Mouse (Mus musculus) limb, embryonic 14.5 days (tissue): ENCODE measurements at regions not wholly inside any gene's neighbourhood (a gene's known extent, or its start where the extent isn't known, plus 50 kb on each side); places are given as distances from the start of the nearest gene placed in this dataset.

Experiments used
- ATAC-seq: fragments of 200-750 bp; cut with Nextera tagmentation; 2 replicates; pipeline ENCODE4 v1.8.0; 2017; ENCODE audit warnings: low read depth, moderate number of reproducible peaks, moderate TSS enrichment; ENCODE audit not compliant: low FRiP score
- DNase-seq: peaks from one replicate; pipeline ENCODE4 v3.0.0-alpha.2; 2015; ENCODE audit warnings: low spot score
- H3K27ac ChIP-seq: fragments of 300-500 bp; sonication (generic); replicated peaks from 2 replicates; pipeline ENCODE4 v1.5.1; 2014; ENCODE audit warnings: low read depth, mild to moderate bottlenecking, low read length, moderate library complexity, mixed read lengths
- H3K27me3 ChIP-seq: fragments of 300-500 bp; sonication (generic); 2 replicates; pipeline ENCODE4 v1.6.1; 2014; ENCODE audit warnings: low read length, mixed read lengths; ENCODE audit not compliant: control insufficient read depth, insufficient read depth
- H3K36me3 ChIP-seq: fragments of 300-500 bp; sonication (generic); 2 replicates; pipeline ENCODE4 v1.6.1; 2014; ENCODE audit warnings: mild to moderate bottlenecking, low read length, moderate library complexity, mixed read lengths; ENCODE audit not compliant: control insufficient read depth, insufficient read depth
- H3K4me1 ChIP-seq: fragments of 300-500 bp; sonication (generic); 2 replicates; pipeline ENCODE4 v1.6.1; 2014; ENCODE audit warnings: antibody characterized with exemption, low read length, mixed read lengths; ENCODE audit not compliant: control insufficient read depth, insufficient read depth
- H3K4me2 ChIP-seq: fragments of 300-500 bp; sonication (generic); replicated peaks from 2 replicates; pipeline ENCODE4 v1.6.1; 2014; ENCODE audit warnings: low read depth, mild to moderate bottlenecking, low read length, moderate library complexity; ENCODE audit not compliant: severe bottlenecking
- H3K4me3 ChIP-seq: fragments of 300-500 bp; sonication (generic); replicated peaks from 2 replicates; pipeline ENCODE4 v1.5.1; 2014; ENCODE audit warnings: low read length
- H3K9ac ChIP-seq: fragments of 300-500 bp; sonication (generic); 2 replicates; pipeline ENCODE4 v1.6.1; 2014; ENCODE audit warnings: mild to moderate bottlenecking, low read depth, low read length, moderate library complexity; ENCODE audit not compliant: severe bottlenecking
- H3K9me3 ChIP-seq: fragments of 300-500 bp; sonication (generic); 2 replicates; pipeline ENCODE4 v1.6.1; 2016; ENCODE audit warnings: low read length; ENCODE audit not compliant: control insufficient read depth
- POLR2A ChIP-seq: fragments of 200-500 bp; IDR thresholded peaks from 2 replicates; pipeline ENCODE4 v1.8.0; 2012; ENCODE audit warnings: inconsistent platforms, mild to moderate bottlenecking, moderate library complexity, borderline replicate concordance; ENCODE audit not compliant: insufficient read depth, insufficient read length; ENCODE audit errors: extremely low read depth
- WGBS: fragments of 180-500 bp; shearing (Covaris S2); extraction: QIAGEN DNeasy Blood & Tissue Kit; methylation state at CpG from one replicate; pipeline ENCODE4 v1.1.7; 2014; 5-methylcytosine and 5-hydroxymethylcytosine counted together

DNA sequence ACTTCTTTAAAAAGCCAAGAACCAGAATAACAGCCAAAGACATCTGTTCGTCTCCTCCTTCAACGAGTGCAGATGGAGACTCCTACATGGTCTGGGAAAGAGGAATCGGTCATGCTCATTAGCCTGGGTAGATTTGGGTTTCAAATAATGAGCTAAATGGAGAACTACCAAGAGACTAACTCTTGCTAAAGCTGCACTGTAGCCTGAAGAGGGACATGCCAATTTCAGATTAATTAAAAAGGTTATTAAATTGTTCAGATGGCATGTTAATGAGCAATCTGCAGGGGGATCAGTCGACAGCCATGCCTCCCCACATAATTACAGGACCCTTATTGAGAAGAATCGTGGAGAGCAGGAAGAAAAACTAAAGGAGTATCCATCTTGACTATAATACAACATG lies 386.1 kb downstream of the Nedd1 start:
- Histone ChIP-seq H3K4me1 (peaks cover 7% of the 10 kb centered on the region; the same call in 1 of the 2 replicates), H3K36me3 (no peaks in the 10 kb centered on the region), H3K4me3 (no peak overlapping the region), H3K9ac (no peak overlapping the region), H3K27me3 (no peaks in the 10 kb centered on the region), H3K9me3 (no peaks in the 10 kb centered on the region), H3K27ac (no peak overlapping the region), H3K4me2 (no peak overlapping the region)
- ATAC-seq, result no peak
- WGBS, result 52% methylated on average over 5 of the region's 5 CpGs
- DNase-seq, result no peak
- TF ChIP-seq POLR2A, result no peak

DNA sequence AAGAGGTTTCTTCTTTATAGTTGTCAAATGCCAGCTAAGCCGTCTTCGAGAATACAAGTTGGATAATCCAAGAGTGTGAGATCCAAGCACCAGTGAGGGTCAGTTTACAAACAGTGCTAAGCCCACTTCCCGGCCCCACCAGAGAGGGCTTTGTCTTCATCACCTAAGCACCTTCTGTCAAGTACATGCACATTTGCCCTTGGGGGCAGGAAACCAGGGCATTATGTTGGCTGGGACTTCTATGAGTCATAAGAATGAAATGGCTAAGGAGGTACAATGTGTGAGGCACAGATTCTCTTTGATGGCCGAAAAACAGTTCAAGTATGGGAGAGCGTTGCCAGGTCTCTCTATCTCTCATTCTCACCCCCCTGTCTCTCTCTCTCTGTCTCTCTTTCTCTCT lies 387.1 kb downstream of the Nedd1 start:
- DNase-seq, result no peak
- Histone ChIP-seq H3K9me3 (no peaks in the 10 kb centered on the region), H3K36me3 (no peaks in the 10 kb centered on the region), H3K27ac (no peak overlapping the region), H3K9ac (no peak overlapping the region), H3K27me3 (no peaks in the 10 kb centered on the region), H3K4me2 (no peak overlapping the region), H3K4me3 (no peak overlapping the region), H3K4me1 (peaks cover 7% of the 10 kb centered on the region; the same call in 1 of the 2 replicates)
- no peak for TF ChIP-seq POLR2A
- 72% methylated on average over 5 of the region's 5 CpGs for WGBS
- no peak for ATAC-seq

DNA sequence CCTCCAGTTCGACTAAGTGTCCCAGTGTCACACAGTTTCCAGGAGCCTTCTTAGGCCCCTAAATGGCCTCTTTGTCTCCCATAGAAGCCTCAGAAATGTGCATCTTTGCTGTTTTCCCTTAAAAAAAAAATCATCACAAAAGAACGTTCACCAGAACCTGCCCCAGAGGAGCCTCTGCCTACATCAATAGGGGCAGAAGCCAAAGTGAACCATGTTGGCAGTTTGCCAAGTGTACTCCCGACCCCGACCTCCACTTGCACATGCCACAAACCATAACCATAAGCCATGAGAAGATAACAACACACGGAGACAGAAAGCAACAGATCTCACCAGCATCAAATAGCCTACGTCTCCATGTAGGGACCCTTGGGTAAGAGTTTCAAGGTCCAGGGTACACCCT lies 388.4 kb downstream of the Nedd1 start:
- no peak for DNase-seq
- H3K27ac ChIP-seq, result no peak overlapping the region
- peaks cover 7% of the 10 kb centered on the region; the same call in 1 of the 2 replicates for H3K4me1 ChIP-seq
- no peak for ATAC-seq
- no peaks in the 10 kb centered on the region for H3K9me3 ChIP-seq
- WGBS, result 51% methylated on average over 6 of the region's 6 CpGs
- no peak overlapping the region for H3K9ac ChIP-seq
- H3K4me3 ChIP-seq, result no peak overlapping the region
- H3K36me3 ChIP-seq, result no peaks in the 10 kb centered on the region
- H3K4me2 ChIP-seq, result no peak overlapping the region
- TF ChIP-seq POLR2A, result no peak
- H3K27me3 ChIP-seq, result no peaks in the 10 kb centered on the region

DNA sequence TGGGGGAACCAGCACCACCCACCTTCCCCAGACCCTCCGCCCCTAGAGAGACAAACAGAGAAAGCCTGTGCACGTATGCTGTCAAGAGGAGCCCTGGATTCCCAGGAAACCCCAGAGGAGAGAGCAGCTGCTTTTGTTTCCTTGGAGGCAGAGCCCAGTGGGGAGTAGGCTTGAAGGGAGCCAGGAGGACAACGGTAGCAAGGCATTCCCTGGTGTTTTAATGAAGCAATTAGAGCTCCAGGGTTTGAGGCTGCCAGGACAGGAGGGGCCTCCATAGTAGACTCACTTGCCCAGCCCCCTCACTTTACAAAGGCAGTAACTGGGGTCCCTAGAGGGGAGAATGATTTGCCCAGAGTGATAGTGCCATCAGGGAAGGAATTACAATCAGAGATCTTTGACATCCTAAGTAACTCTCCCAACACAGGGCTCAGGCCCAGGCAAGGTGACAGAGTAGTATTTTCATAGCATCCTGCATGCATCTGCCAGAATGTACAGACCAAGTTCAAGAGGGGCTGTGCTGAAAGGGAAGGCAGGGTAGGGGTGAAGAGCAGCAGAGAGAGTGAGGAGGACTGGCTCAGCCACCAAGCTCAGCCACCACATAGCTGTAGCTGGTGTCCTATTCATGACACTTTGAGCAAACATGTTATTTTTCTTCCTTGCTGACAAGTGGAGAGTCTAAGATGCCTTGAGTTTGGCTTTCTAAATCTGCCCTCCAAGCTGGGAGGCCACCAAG lies 389.0 kb downstream of the Nedd1 start:
- H3K9ac ChIP-seq, result no peak overlapping the region
- TF ChIP-seq POLR2A, result no peak
- H3K36me3 ChIP-seq, result no peaks in the 10 kb centered on the region
- no peak for ATAC-seq
- no peaks in the 10 kb centered on the region for H3K27me3 ChIP-seq
- H3K9me3 ChIP-seq, result no peaks in the 10 kb centered on the region
- no peak for DNase-seq
- H3K4me3 ChIP-seq, result no peak overlapping the region
- peaks cover 7% of the 10 kb centered on the region; the same call in 1 of the 2 replicates for H3K4me1 ChIP-seq
- H3K27ac ChIP-seq, result no peak overlapping the region
- 8% methylated on average over 3 of the region's 3 CpGs for WGBS
- H3K4me2 ChIP-seq, result no peak overlapping the region

DNA sequence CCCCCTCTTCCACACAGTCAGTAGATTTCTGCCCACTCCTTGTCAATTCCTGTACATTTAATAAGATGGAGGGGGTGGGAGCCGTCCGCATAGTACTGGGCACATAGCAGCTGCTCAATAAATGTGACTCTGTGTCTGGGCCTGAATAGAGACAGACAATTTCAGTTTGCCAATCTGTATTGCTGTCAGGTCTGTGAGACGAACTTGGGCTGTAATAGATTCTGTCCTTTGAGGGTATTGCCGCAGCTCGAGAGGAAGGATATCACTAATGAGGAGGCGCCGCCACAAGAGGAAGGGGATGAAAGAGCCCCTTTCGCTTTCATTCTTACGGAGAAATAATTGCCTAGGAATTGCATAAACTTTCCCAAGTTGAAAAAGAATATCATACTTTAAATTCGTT lies 392.1 kb downstream of the Nedd1 start:
- Histone ChIP-seq H3K36me3 (no peaks in the 10 kb centered on the region), H3K27ac (no peak overlapping the region), H3K9me3 (no peaks in the 10 kb centered on the region), H3K9ac (no peak overlapping the region), H3K4me2 (no peak overlapping the region), H3K4me3 (no peak overlapping the region), H3K4me1 (peaks cover 7% of the 10 kb centered on the region; the same call in 1 of the 2 replicates), H3K27me3 (no peaks in the 10 kb centered on the region)
- no peak for ATAC-seq
- WGBS, result 66% methylated on average over 10 of the region's 10 CpGs
- DNase-seq, result no peak
- no peak for TF ChIP-seq POLR2A

DNA sequence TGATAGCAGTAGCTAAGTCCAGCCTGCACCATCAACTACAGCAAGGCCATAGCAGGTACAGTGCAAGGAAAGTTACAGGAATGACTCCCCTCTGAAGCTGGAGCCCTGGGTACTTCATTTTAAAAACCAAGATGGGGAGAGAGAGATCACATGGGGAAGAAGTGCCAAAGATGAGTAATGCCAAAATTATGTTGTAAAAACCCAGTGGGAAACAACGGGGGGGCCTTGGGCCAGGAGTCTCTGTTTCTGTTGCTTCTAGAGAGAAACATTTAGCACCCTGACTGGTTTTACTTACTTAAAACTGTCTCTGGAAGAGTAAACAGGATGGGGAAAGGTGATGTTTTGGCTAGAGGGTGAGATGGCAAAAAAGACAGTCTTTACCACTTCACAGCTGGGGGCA lies 392.6 kb downstream of the Nedd1 start:
- no peak for TF ChIP-seq POLR2A

More for the DNA sequence above, 392.6 kb downstream of the Nedd1 start:
- Histone ChIP-seq H3K36me3 (no peaks in the 10 kb centered on the region), H3K4me1 (peaks cover 7% of the 10 kb centered on the region; the same call in 1 of the 2 replicates), H3K27me3 (no peaks in the 10 kb centered on the region), H3K4me2 (no peak overlapping the region), H3K9me3 (no peaks in the 10 kb centered on the region), H3K4me3 (no peak overlapping the region), H3K27ac (no peak overlapping the region), H3K9ac (no peak overlapping the region)
- no peak for ATAC-seq
- DNase-seq, result no peak
- 50% methylated on average over 1 of the region's 1 CpGs for WGBS
